Mouse (Mus musculus): ENCODE data around the gene Crip1.
"Not testable (repeated sequence)": the region's sequence is repeated elsewhere in the genome, so short reads cannot be mapped to it uniquely, and the experiment has no call there.

Gene Crip1

DNA sequence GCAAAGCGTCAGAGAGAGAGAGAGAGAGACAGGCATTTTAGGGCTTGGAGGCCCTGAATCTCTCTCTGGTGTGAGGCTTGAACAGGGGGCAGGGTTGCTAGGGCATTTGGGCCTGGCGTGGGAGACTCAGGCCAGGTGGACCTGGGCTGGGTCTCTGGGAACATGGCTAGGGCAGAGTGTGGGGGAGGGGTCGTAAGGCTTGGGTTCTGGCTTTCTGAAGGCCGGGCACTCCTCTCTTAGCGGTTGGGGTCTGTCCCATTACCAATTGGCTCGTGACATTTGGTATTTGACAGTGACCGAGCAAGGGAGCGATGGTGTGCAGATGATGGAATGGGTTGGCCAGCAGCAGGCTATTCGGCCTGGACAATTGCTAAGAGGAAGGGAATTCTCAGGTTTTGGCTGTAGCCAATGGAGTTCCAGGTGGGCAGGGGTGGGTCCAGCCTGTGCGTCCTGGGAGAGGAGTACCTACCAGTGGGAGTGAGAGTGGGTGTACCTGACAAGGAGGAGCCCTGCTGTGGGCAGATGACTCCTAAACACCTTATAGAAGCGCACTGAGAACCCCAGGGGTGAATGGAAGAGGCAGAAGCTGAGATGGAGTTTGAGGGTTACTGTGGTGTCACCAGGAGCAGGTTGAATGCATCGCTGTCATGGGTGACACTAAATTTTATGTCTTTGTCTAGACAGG is 40.4 kb downstream of the Crip1 start:
- no peak for DNase-seq

DNA sequence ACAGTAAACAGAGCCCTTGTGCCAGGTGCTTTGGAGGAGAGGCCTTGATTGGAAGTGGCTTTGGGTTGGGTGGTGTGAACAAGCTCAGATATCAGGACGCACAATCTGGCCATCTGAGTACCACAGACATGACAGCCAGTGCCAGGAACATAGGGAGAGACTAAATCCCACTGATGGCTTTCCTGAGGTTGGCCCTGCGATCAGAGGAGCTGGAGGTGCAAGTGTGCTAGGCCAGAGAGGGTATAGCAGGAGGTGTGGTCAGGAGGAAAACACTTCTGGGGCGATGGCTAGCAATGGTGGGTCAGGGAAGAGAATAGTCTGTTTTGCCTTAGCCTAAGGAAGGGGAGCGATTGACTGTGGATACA is 40.9 kb downstream of the Crip1 start:
- no peak for DNase-seq

DNA sequence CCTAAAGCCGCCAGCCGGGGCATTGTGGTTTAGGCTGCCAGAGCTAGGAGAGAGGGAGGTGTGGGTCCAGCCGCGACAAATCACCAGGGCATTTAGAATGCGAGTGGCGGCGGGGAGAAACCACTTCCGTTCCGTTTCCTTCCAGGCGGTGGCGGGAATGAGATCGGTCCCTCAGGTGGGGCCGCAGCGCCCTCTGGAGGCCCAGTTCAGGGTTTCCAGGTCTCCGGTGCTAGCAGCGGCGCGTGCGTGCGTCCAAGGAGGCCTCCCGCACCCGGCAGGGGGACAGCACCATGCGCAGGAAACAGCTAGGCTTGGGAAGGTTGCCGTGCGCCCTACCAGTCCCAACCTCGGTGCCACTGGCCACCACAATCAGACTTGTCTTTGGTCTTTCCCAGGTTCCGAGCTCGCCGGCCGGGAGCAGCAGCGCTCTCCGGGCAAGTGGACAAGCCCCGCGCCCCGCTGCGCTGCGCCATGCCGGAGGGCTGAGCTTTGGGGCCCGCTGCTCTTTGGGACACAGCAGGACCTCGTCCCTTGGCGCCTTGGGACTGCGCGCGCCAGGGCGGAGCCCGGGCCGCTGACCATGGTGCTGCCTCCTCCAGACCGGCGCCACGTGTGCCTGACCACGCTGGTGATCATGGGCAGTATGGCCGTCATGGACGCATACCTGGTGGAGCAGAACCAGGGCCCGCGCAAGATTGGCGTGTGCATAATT is 41.6 kb downstream of the Crip1 start:
- peak; percentile 80 to 81 for DNase-seq

DNA sequence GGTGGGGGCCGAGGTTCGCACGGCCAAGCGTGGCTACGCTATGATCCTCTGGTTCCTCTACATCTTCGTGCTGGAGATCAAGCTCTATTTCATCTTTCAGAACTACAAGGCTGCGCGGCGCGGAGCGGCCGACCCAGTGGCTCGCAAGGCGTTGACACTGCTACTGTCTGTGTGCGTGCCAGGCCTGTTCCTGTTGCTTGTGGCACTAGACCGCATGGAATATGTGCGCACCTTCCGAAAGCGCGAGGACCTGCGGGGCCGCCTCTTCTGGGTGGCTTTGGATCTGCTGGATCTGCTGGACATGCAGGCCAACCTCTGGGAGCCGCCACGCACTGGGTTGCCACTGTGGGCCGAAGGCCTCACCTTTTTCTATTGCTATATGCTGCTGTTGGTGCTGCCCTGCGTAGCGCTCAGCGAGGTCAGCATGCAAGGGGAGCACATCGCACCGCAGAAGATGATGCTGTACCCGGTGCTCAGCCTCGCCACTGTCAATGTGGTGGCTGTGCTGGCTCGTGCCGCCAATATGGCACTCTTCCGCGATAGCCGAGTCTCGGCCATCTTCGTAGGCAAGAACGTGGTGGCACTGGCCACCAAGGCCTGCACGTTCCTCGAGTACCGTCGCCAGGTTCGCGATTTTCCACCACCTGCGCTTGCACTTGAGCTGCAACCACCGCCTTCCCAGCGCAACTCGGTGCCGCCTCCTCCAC is 42.4 kb downstream of the Crip1 start:
- no peak for DNase-seq

DNA sequence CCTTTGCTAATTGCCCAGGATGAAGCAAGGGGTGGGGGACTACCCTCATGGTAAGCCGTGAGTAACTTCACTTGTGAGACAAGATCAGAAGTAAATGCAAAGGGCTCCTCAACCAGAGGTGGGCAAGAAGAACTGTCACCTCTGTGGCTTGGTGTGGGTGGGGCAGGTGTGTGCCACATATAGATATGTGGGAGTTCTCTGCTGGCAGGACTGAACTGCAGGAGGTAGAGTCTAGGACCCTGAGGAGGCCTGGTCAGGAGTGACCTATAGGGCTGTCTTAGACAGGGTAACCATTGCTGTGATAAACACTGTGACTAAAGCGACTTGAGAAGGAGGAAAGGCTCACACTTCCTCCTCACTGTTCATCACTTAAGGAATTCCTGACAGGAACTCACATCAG is 47.3 kb downstream of the Crip1 start:
- DNase-seq = no peak

DNA sequence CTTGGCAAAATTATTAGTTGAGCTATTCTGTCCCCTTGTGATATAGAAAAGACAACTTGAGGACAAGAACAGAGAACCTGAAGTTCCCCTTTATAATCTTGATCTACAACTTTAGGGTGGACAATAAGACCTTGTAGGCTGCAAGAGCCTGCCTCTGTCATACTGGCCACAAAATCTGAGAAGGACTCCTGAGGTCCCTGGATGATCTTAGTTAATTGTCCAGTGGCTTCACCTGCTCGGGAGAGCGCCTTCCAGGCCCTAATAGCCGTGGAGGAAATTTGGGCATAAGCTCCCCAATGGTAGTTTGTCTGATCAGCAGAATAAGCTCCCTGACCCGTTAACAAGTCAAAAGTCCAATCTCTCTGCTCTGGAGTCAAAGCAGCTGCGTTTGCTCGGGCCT is 53.0 kb downstream of the Crip1 start:
- DNase-seq = not testable (repeated sequence)

DNA sequence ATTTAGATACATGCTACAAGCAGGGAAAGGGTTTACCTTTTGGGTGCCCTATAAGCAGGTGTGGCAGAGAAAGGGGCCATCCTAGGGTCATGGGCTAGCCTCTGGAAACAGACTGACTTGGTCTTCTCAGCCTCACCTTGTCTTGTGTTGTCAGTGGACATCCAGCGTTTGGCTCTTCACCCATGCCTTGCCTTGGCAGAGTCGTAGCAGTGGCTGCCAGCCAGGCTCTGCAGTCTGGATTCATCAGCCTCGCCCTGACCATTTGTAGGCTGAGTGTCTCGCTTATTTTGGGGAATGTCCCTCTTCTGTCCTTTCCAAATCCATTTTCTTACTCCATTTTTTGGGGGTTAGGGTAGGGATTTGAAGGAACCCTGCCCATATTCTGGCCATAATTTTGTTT is 55.2 kb downstream of the Crip1 start:
- DNase-seq = no peak

DNA sequence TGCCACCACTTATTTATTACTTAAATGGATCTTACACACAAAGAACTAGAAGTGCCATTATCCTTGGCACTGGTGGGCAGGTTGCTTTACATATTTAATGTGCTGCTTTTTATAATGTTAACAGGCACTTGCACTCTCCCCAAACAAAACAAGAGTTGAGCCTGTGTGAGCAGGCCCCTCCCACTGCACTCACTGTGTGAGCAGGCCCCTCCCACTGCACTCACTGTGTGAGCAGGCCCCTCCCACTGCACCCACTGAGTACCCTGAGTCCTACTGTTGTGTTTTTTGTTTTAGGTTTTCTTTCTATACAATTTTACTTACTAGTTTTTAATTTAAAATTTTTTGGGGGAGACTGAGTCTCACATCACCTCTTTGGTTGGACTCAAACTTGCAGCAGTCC is 55.9 kb downstream of the Crip1 start:
- DNase-seq = no peak
